23 mouse cellular contexts compared by ENCODE assay signal in the genomic region with DNA sequence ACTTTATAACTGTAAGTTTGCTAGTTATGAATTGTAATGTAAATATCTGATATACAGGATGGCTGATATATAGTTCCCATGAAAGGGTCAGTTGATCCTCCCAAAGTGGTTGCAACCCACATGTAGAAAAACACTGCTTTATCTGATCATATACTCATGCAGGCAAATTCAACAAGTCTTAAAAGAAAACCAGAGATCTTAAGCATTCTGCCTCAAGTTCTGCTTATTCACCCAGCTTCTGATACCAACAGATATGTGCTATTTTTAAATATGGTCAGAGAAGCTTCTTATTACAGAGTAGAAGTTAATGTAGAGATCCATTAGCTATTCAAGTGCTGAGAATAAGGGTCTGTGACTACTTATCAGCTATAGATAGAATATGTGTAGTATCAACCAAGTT. TPM values are rescaled to one million over a fixed set of nuclear protein-coding genes. Genes with fewer than 3 reads are reported as not detected.
DNase-seq lines count a peak whose midpoint lies in the region; ATAC-seq and TF ChIP-seq lines count a peak whose summit lies in the region.
"Had no signal": no experiment of that assay in that cellular context is flagged by ENCODE, and none has a peak within 500 bp of the region (broad histone marks: within the 10 kb centered on the region; RNA-seq: fewer than 3 reads in every experiment).

No protein-coding gene starts in this region.

- no peak overlapping the region for H3K9ac ChIP-seq in forebrain, embryonic 12.5 days
- H3K9ac ChIP-seq: embryonic facial prominence, embryonic 12.5 days had no signal

- ATAC-seq in G1E (ENCODE audit: extremely low read depth, insufficient number of reproducible peaks, low FRiP score, poor library complexity, severe bottlenecking), result peak; percentile 42; the same call in 1 of the 2 replicates
- peak; percentile 32; the same call in 1 of the 2 replicates for ATAC-seq in common myeloid progenitor, adult 5-6 weeks (replicated peaks; ENCODE audit: low read depth, poor library complexity, severe bottlenecking)
- 0 out of 2 replicates have a peak, but pooled peaks have one; percentile 40 for ATAC-seq in megakaryocyte-erythroid progenitor cell, adult 5-6 weeks (replicated peaks; ENCODE audit: low FRiP score, low TSS enrichment, poor library complexity, severe bottlenecking)
- no peak for ATAC-seq in forebrain, embryonic 12.5 days (ENCODE audit: low FRiP score)
- ATAC-seq: activated CD4-positive, CD25-positive, alpha-beta regulatory T cell, adult 4 months; CD4-positive, CD25-positive, alpha-beta regulatory T cell, adult 4 months; forebrain, embryonic 14.5 days; forebrain, embryonic 16.5 days; Patski had no signal

- no peaks in the 10 kb centered on the region for H3K27me3 ChIP-seq in G1E (ENCODE audit: insufficient read depth, low read length)
- no peaks in the 10 kb centered on the region for H3K27me3 ChIP-seq in forebrain, embryonic 12.5 days
- H3K27me3 ChIP-seq: CH12.LX; embryonic facial prominence, embryonic 12.5 days; Patski had no signal

- H3K4me1 ChIP-seq in G1E (ENCODE audit: insufficient read depth, low read depth, low read length), result peaks cover 25% of the 10 kb centered on the region
- no peaks in the 10 kb centered on the region for H3K4me1 ChIP-seq in forebrain, embryonic 12.5 days
- H3K4me1 ChIP-seq: embryonic facial prominence, embryonic 12.5 days had no signal

- TF ChIP-seq CTCF in G1E (IDR thresholded peaks at IDR 0.05; ENCODE audit: low read depth, low read length), result no peak

- H3K27ac ChIP-seq in forebrain, embryonic 12.5 days, result no peak overlapping the region
- H3K27ac ChIP-seq: embryonic facial prominence, embryonic 10.5 days; embryonic facial prominence, embryonic 12.5 days had no signal

- H3K4me2 ChIP-seq in forebrain, embryonic 12.5 days, result no peak overlapping the region
- H3K4me2 ChIP-seq: embryonic facial prominence, embryonic 12.5 days had no signal

- no peak overlapping the region for H3K4me3 ChIP-seq in G1E (ENCODE audit: low read depth, low read length)
- no peak overlapping the region for H3K4me3 ChIP-seq in forebrain, embryonic 12.5 days (replicated peaks)
- H3K4me3 ChIP-seq: embryonic facial prominence, embryonic 10.5 days; embryonic facial prominence, embryonic 12.5 days had no signal

- no peaks in the 10 kb centered on the region for H3K9me3 ChIP-seq in G1E (replicated peaks)
- no peaks in the 10 kb centered on the region for H3K9me3 ChIP-seq in forebrain, embryonic 12.5 days
- H3K9me3 ChIP-seq: embryonic facial prominence, embryonic 10.5 days; embryonic facial prominence, embryonic 12.5 days had no signal

- DNase-seq in G1E (ENCODE audit: low spot score), result no peak
- DNase-seq in cerebellum, postnatal 36 days, result no peak
- DNase-seq in layer of hippocampus, postnatal 14 days (ENCODE audit: low spot score in 2 of 2), result no peak
- DNase-seq: adrenal gland, adult 8-10 months; adrenal gland, postnatal 14 days; adrenal gland, postnatal 36 days; B cell, adult 2 months; cerebellum, adult 11-12 months; cerebellum, adult 2 months; cerebellum, adult 9-10 months; cerebellum, postnatal 10 days; cerebellum, postnatal 25 days had no signal

- H3K36me3 ChIP-seq in G1E (replicated peaks), result peaks cover 45% of the 10 kb centered on the region
- 0 out of 2 replicates have a peak, but pooled peaks cover 3% of the 10 kb centered on the region for H3K36me3 ChIP-seq in forebrain, embryonic 12.5 days (replicated peaks)
- H3K36me3 ChIP-seq: embryonic facial prominence, embryonic 12.5 days had no signal

RNA-seq across cellular contexts. Expression of gene Sugct, which starts 6.0 kb away (rescaled TPM):
- total RNA-seq in G1E (2014; fragmentation: Nextera tagmentation), result 1.1 and 5.1 TPM in 2 replicates
- 3.5 and 4.8 TPM in 2 replicates for total RNA-seq in G1E (2017)
- 1.8 and 2.2 TPM in 2 replicates for polyA plus RNA-seq in G1E (2012)
- total RNA-seq in common myeloid progenitor, adult 5-6 weeks (2017), result 1.6 and 3.0 TPM in 2 replicates
- total RNA-seq in megakaryocyte-erythroid progenitor cell, adult 5-6 weeks (2014; fragmentation: Nextera tagmentation), result 2.2 TPM in 1 of 2 replicates, not detected in the other
- total RNA-seq in megakaryocyte-erythroid progenitor cell, adult 5-6 weeks (2017), result 1.1 TPM in 1 of 2 replicates, not detected in the other
- polyA plus RNA-seq in forebrain, embryonic 12.5 days (2016; fragmentation: Nextera tagmentation; extraction: Ambion mirVana), result 2.4 and 3.5 TPM in 2 replicates
- 1 to 10 TPM; 1.5 to 2.5 TPM for total RNA-seq in layer of hippocampus, postnatal 14 days (2021)

RNA-seq across cellular contexts. Expression of gene Mplkip, which starts 6.3 kb away (rescaled TPM):
- 57.1 and 74.6 TPM in 2 replicates for total RNA-seq in G1E (2014; fragmentation: Nextera tagmentation)
- total RNA-seq in G1E (2017), result 55.8 and 65.7 TPM in 2 replicates
- 40.9 and 55.7 TPM in 2 replicates for polyA plus RNA-seq in G1E (2012)
- total RNA-seq in common myeloid progenitor, adult 5-6 weeks (2017), result 38.2 and 53.8 TPM in 2 replicates
- total RNA-seq in megakaryocyte-erythroid progenitor cell, adult 5-6 weeks (2014; fragmentation: Nextera tagmentation), result 46.3 and 59.2 TPM in 2 replicates
- 34.0 and 49.9 TPM in 2 replicates for total RNA-seq in megakaryocyte-erythroid progenitor cell, adult 5-6 weeks (2017)
- 48.2 and 56.7 TPM in 2 replicates for polyA plus RNA-seq in forebrain, embryonic 12.5 days (2016; fragmentation: Nextera tagmentation; extraction: Ambion mirVana)
- 10 to 100 TPM; 18.4 to 19.5 TPM for total RNA-seq in layer of hippocampus, postnatal 14 days (2021)
